Mouse (Mus musculus) intestine, embryonic 16.5 days (tissue): ENCODE measurements around the gene Palm3. TPM values are rescaled to one million over a fixed set of nuclear protein-coding genes. Genes with fewer than 3 reads are reported as not detected.

Experiments
- ATAC-seq: fragments of 200-750 bp; cut with Nextera tagmentation; 2 replicates; pipeline ENCODE4 v1.8.0; 2017; ENCODE audit warnings: moderate TSS enrichment, moderate library complexity
- H3K27ac ChIP-seq: fragments of 300-500 bp; sonication (generic); 2 replicates; pipeline ENCODE4 v1.5.1; 2014; ENCODE audit warnings: mild to moderate bottlenecking, low read length
- H3K27me3 ChIP-seq: fragments of 300-500 bp; sonication (generic); replicated peaks from 2 replicates; pipeline ENCODE4 v1.6.1; 2014; ENCODE audit warnings: low read length, control low read depth, mixed read lengths; ENCODE audit not compliant: control insufficient read depth, insufficient read depth
- H3K36me3 ChIP-seq: fragments of 300-500 bp; sonication (generic); 2 replicates; pipeline ENCODE4 v1.6.1; 2014; ENCODE audit warnings: low read length, control low read depth; ENCODE audit not compliant: control insufficient read depth, insufficient read depth
- H3K4me1 ChIP-seq: fragments of 300-500 bp; sonication (generic); 2 replicates; pipeline ENCODE4 v1.6.1; 2014; ENCODE audit warnings: low read length, control low read depth, mixed read lengths; ENCODE audit not compliant: control insufficient read depth, insufficient read depth
- H3K4me2 ChIP-seq: fragments of 300-500 bp; sonication (generic); 2 replicates; pipeline ENCODE4 v1.6.1; 2014; ENCODE audit warnings: low read depth, low read length, control low read depth
- H3K4me3 ChIP-seq: fragments of 300-500 bp; sonication (generic); 2 replicates; pipeline ENCODE4 v1.5.1; 2014; ENCODE audit warnings: mild to moderate bottlenecking, low read length
- H3K9ac ChIP-seq: fragments of 300-500 bp; sonication (generic); 2 replicates; pipeline ENCODE4 v1.6.1; 2014; ENCODE audit warnings: low read depth, low read length
- H3K9me3 ChIP-seq: fragments of 300-500 bp; sonication (generic); 2 replicates; pipeline ENCODE4 v1.6.1; 2016; ENCODE audit warnings: low read length, control low read depth; ENCODE audit not compliant: control insufficient read depth
- WGBS: fragments of 180-500 bp; shearing (Covaris S2); extraction: QIAGEN DNeasy Blood & Tissue Kit; methylation state at CpG from one replicate; pipeline ENCODE4 v1.1.7; 2014; 5-methylcytosine and 5-hydroxymethylcytosine counted together
- polyA plus RNA-seq: library from polyadenylated mRNA; unstranded; fragments of >200 nt; fragmentation: Nextera tagmentation; extraction: Ambion mirVana; gene quantifications from 2 replicates; pipeline ENCODE4 v1.2.1, GENCODE M21; 2015

Palm3 gene
- polyA plus RNA-seq, 1 experiment from 2014 or later, result 6.4 TPM

DNA sequence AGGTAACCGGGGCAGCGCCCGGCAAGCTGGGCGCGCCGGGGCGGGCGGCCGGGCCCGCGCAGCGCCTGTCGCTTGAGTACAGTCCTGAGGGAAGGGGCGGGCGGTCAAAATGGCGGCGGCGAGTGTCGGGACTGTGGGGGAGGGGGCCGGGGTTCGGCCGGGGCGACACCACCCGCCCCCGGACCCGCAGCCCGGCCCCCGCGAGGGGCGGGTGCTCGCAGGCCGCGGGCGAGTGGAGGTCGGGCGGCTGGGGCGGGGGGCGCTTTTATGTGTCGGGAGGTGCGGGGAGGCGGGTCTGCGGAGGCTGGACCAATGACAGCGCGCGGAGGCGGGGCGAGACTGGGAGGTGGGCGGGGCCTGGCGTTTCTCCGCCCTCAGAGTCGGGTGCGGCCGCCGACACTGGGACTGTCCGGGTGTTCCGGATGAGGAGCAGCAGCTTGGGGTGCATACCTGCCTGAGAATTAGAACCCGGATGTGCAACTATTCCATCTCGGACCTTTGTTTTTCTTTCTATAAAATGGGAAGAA lies 45.8 kb downstream of the Palm3 start:
- Histone ChIP-seq H3K9me3 (no peaks in the 10 kb centered on the region), H3K4me1 (peaks cover 33% of the 10 kb centered on the region), H3K9ac (peak overlapping the region; percentile 91), H3K4me3 (peak overlapping the region; percentile 97), H3K4me2 (peak overlapping the region; percentile 59), H3K27ac (peak overlapping the region; percentile 98), H3K36me3 (no peaks in the 10 kb centered on the region), H3K27me3 (no peaks in the 10 kb centered on the region)
- WGBS, result under 1% methylated on average over 35 of the region's 58 CpGs
- ATAC-seq, result peak; percentile 80

DNA sequence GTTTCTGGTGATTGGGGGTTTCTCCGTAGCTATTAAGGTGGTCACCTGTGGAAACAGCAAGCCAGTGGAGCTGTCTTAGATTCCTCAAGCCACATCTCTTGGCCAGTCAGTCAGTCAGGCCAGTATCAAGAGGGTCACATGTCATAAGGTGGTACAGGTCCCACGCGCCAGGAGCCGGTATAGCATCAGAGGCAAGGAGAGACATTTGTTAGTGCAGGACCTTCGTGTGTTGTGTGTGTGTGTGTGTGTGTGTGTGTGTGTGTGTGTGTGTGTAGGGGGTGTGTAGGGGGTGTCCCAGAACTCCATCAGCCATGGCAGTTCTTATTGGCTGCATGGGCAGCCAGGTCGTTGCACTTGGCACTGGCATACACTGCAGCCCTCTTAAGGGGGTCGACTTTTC lies 46.6 kb downstream of the Palm3 start:
- no peaks in the 10 kb centered on the region for H3K27me3 ChIP-seq
- ATAC-seq, result no peak
- H3K4me2 ChIP-seq, result peak overlapping the region; percentile 59
- H3K4me1 ChIP-seq, result peaks cover 36% of the 10 kb centered on the region
- H3K9me3 ChIP-seq, result no peaks in the 10 kb centered on the region
- no peaks in the 10 kb centered on the region for H3K36me3 ChIP-seq
- no peak overlapping the region for H3K27ac ChIP-seq
- H3K4me3 ChIP-seq, result peak overlapping the region; percentile 97
- WGBS, result 76% methylated on average over 7 of the region's 7 CpGs
- peak overlapping the region; percentile 35; the same call in 1 of the 2 replicates for H3K9ac ChIP-seq

DNA sequence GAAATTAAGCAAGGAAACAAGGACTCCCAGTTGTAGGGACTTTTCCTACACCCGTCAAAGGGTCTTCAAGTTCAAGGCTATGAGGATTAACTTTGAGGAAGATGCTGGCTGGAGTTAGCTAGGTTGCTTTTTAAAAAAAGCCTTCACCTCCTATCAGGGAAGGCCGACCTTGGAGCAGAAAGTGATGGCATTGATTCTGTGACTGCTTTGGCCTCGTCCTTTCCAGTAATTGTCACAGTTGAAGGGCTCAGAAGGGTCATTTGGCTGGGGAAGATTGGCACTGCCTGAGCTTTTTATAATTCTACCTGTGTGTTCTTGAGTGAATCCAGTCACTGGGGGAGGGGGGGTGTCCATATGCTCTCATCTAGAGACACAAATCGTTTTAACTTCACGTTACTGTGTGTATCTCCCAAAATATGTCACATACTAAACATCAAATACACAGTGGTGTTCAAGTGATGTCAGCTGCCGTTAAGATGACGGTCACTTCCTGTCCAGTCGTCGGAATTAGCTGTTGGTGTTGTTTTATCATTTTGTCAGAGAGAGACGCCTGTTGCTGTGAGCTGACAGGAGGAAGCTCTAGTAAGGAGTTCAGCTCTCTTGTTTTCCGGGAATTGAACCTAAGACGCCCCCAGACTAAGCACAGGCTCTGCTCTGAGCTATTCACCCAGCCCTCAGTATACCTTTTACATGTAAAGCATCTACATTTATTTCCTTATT lies 47.2 kb downstream of the Palm3 start:
- peak overlapping the region; percentile 54; the same call in 1 of the 2 replicates for H3K27ac ChIP-seq
- no peak overlapping the region for H3K4me3 ChIP-seq
- WGBS, result 48% methylated on average over 12 of the region's 12 CpGs
- ATAC-seq, result no peak
- peak overlapping the region; percentile 35; the same call in 1 of the 2 replicates for H3K9ac ChIP-seq
- H3K4me2 ChIP-seq, result no peak overlapping the region
- peaks cover 42% of the 10 kb centered on the region for H3K4me1 ChIP-seq
- H3K27me3 ChIP-seq, result no peaks in the 10 kb centered on the region
- H3K36me3 ChIP-seq, result no peaks in the 10 kb centered on the region
- H3K9me3 ChIP-seq, result no peaks in the 10 kb centered on the region

DNA sequence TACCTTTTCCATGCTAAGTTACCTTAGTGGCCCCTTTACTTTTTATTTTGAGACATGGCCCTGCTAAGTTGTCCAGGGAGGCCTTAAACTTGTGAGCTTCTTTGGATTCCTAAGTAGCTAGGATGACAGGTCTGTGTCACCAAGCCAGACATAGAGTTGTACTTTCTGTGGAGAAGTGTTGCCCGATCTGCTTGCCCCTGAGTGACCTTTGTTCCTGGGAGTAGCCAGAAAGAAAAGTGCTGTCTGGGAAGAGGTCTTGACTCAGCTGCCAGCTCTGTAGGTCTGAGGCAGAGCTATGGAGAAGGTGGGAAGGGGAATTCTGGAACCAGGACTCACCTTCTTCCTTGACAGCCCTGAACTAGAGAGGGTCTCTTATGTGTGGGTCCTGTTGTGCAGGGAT lies 47.9 kb downstream of the Palm3 start:
- H3K9ac ChIP-seq, result peak overlapping the region; percentile 33; the same call in 1 of the 2 replicates
- no peaks in the 10 kb centered on the region for H3K9me3 ChIP-seq
- H3K4me3 ChIP-seq, result 0 out of 2 replicates have a peak overlapping the region, but pooled peaks have one; percentile 11
- peak overlapping the region; percentile 54; the same call in 1 of the 2 replicates for H3K27ac ChIP-seq
- no peaks in the 10 kb centered on the region for H3K36me3 ChIP-seq
- 0 out of 2 replicates have a peak overlapping the region, but pooled peaks have one; percentile 10 for H3K4me2 ChIP-seq
- 26% methylated on average over 1 of the region's 1 CpGs for WGBS
- peaks cover 42% of the 10 kb centered on the region for H3K4me1 ChIP-seq
- no peaks in the 10 kb centered on the region for H3K27me3 ChIP-seq
- no peak for ATAC-seq

DNA sequence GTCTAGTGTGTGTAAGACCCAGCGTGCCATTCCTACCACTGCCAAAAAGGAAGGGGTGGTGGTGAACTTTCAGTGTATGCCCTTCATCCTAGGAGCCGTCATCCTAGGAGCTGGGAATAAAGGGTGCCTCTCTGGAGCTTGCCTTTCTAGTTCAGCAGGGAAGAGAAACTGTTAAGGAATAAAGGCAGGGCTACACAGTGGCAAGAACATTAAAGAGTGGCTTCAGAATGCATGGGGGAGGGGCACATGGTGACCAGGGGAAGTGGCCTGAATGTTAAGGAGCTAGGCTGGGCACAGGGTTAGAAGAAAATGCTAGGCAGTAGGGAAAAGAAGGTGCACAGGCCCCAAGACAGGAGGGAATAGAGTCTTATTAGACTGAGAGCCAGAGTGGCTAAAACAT lies 48.5 kb downstream of the Palm3 start:
- no peak for ATAC-seq
- H3K27ac ChIP-seq, result no peak overlapping the region; the same call in 1 of the 2 replicates
- H3K9me3 ChIP-seq, result no peaks in the 10 kb centered on the region
- no peak overlapping the region for H3K4me2 ChIP-seq
- no peaks in the 10 kb centered on the region for H3K27me3 ChIP-seq
- H3K9ac ChIP-seq, result 0 out of 2 replicates have a peak overlapping the region, but pooled peaks have one; percentile 33
- H3K4me1 ChIP-seq, result peaks cover 42% of the 10 kb centered on the region
- peaks cover under 1% of the 10 kb centered on the region; the same call in 1 of the 2 replicates for H3K36me3 ChIP-seq
- WGBS, result 64% methylated on average over 2 of the region's 2 CpGs
- H3K4me3 ChIP-seq, result no peak overlapping the region

DNA sequence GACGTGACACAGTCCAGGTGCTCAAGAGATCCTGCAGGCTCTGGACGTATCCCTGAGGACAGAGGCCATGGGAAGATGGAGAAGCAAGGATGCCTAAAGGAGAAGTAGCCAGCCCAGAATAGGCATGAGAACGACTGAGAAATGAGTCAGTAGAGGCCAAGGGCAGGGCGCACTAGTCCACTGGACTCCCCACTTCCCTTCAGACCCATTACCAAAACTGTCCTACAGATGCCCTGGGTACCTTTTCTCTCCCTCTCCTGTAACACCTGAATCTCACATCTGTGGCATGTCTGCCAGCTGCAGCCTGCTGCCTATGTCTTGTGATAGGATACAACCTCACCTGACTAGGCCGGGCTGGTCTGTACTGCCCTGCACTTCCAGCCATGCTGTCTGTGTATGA lies 49.0 kb downstream of the Palm3 start:
- Histone ChIP-seq H3K4me1 (peaks cover 42% of the 10 kb centered on the region), H3K9me3 (no peaks in the 10 kb centered on the region)
- WGBS, result 79% methylated on average over 5 of the region's 5 CpGs

DNA sequence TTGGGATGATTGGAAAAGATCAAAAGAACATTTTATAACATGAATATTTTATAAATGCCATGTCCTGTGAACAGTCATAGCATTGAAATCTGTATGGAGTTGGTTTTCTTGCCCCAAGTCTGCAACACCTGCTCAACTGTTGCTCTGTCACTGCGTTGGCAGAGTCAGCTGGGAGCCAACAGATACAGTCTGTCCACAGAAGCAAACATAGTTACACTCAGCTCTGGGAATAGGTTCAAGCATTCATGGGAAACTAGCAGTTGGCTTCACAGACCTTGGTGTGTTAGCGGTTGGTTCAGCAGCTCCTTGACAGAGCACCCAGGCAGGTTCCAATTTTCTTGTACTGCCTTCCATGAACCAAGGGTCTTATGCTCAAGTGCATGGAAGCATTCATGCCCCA lies 49.4 kb downstream of the Palm3 start:
- ATAC-seq, result no peak
- H3K9ac ChIP-seq, result no peak overlapping the region
- H3K36me3 ChIP-seq, result peaks cover 5% of the 10 kb centered on the region; the same call in 1 of the 2 replicates
- no peaks in the 10 kb centered on the region for H3K27me3 ChIP-seq
- WGBS, result 77% methylated on average over 2 of the region's 2 CpGs
- H3K9me3 ChIP-seq, result no peaks in the 10 kb centered on the region
- H3K4me1 ChIP-seq, result peaks cover 42% of the 10 kb centered on the region
- H3K4me3 ChIP-seq, result no peak overlapping the region
- H3K4me2 ChIP-seq, result no peak overlapping the region
- H3K27ac ChIP-seq, result no peak overlapping the region

More for the DNA sequence above, 49.0 kb downstream of the Palm3 start:
- Histone ChIP-seq H3K4me2 (no peak overlapping the region), H3K4me3 (no peak overlapping the region), H3K36me3 (peaks cover 5% of the 10 kb centered on the region; the same call in 1 of the 2 replicates), H3K27ac (no peak overlapping the region), H3K9ac (no peak overlapping the region), H3K27me3 (no peaks in the 10 kb centered on the region)
- ATAC-seq, result no peak

DNA sequence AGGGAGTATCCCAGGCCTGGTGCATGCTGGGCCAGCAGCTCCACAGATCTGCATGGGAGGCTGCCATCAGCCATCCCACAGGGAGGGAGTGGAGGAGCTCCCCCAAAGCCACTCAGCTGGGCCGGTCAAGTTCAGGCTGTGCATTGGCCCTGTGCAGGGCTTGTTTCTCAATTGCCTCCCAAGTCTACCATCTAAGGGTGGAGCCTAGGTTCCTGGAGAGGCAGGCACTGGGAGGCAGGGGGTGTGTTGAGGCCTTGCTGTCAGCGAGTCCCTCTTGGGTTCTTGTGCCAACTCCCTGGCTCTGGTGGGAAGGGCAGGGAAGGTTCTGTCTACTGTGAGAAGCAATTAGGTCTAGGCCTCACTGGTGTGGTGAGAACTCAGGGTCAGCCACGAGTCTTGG lies 50.6 kb downstream of the Palm3 start:
- WGBS, result 71% methylated on average over 3 of the region's 3 CpGs

DNA sequence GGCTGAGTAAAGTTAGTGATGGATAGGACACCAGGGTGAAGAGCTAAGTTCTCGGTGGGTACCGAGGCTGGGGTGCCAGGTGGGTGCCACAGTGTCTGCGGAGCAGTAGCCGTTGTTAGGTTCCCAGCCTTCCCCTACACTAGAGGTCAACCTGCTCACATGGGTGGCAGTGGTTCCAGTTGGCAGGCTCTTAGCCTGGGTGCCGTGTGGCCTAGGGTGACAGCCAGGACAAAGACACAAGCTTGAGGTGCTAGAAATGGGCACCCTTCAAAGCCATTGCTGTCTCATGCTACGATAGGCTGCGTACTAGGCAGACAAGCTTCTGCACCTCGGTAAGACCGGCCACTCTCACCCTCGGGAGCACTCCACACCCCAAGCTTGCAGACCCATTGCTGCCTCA lies 51.0 kb downstream of the Palm3 start:
- no peak for ATAC-seq
- Histone ChIP-seq H3K27ac (no peak overlapping the region), H3K4me1 (peaks cover 42% of the 10 kb centered on the region), H3K27me3 (no peaks in the 10 kb centered on the region), H3K4me2 (no peak overlapping the region), H3K9me3 (no peaks in the 10 kb centered on the region), H3K4me3 (no peak overlapping the region), H3K9ac (no peak overlapping the region), H3K36me3 (peaks cover 9% of the 10 kb centered on the region)
- WGBS, result 89% methylated on average over 10 of the region's 10 CpGs

More for the DNA sequence above, 50.6 kb downstream of the Palm3 start:
- Histone ChIP-seq H3K9me3 (no peaks in the 10 kb centered on the region), H3K9ac (peak overlapping the region; percentile 14; the same call in 1 of the 2 replicates), H3K4me1 (peaks cover 42% of the 10 kb centered on the region), H3K4me2 (no peak overlapping the region), H3K27ac (no peak overlapping the region), H3K36me3 (peaks cover 9% of the 10 kb centered on the region), H3K4me3 (no peak overlapping the region), H3K27me3 (no peaks in the 10 kb centered on the region)
- ATAC-seq, result no peak
